Mouse (Mus musculus): ENCODE results near the gene Cdh23. TPM values are rescaled to one million over a fixed set of nuclear protein-coding genes. Genes with fewer than 3 reads are reported as not detected.

Cdh23 gene
- total RNA-seq, 1 experiment = 2.3 TPM

- peaks cover 2 to 22% of the 10 kb centered on the region in 2 experiments; a peak in 2 of 4 replicates for H3K4me1 ChIP-seq (ENCODE audit: control insufficient read depth in 2 of 2, insufficient read depth in 2 of 2, low read length in 2 of 2, poor library complexity in 1 of 2)
- in situ Hi-C loops (cut with MboI; ENCODE audit: low sequenced_read_pairs in 2 of 2, unreplicated experiment in 2 of 2) = no loop called here
- H3K36me3 ChIP-seq (ENCODE audit: control insufficient read depth, insufficient read depth, low read length, poor library complexity, severe bottlenecking) = peaks cover 33% of the 10 kb centered on the region
- no peaks in the 10 kb centered on the region for H3K9me3 ChIP-seq (ENCODE audit: control insufficient read depth, insufficient read depth, low read depth, low read length)
- H3K27ac ChIP-seq (ENCODE audit: insufficient read depth, low read depth, low read length, poor library complexity, severe bottlenecking) = no peak overlapping the region
- H3K4me3 ChIP-seq (ENCODE audit: insufficient read depth in 1 of 2, low read depth in 1 of 2, low read length in 2 of 2, poor library complexity in 1 of 2, severe bottlenecking in 1 of 2) = no peak overlapping the region
- no peak for DNase-seq (ENCODE audit: low read depth, low spot score)
- no peak overlapping the region for H3K9ac ChIP-seq (ENCODE audit: insufficient read depth, low read depth, low read length, poor library complexity, severe bottlenecking)
- no peak for TF ChIP-seq ZC3H11A (IDR thresholded peaks at IDR 0.05; ENCODE audit: borderline replicate concordance, low read depth, low read length)
Measured at GRCm38 (mm10) chr10:60290026-60290738, 406.1 kb downstream of the Cdh23 start.

GRCm38 (mm10) chr10:60289216-60289615 is 407.1 kb downstream of the Cdh23 start:
- H3K27ac ChIP-seq (ENCODE audit: insufficient read depth, low read depth, low read length, poor library complexity, severe bottlenecking) = no peak overlapping the region
- no peak overlapping the region for H3K9ac ChIP-seq (ENCODE audit: insufficient read depth, low read depth, low read length, poor library complexity, severe bottlenecking)
- in situ Hi-C loops (cut with MboI; ENCODE audit: low sequenced_read_pairs in 2 of 2, unreplicated experiment in 2 of 2) = no loop called here
- TF ChIP-seq ZNF384 (IDR thresholded peaks at IDR 0.05; ENCODE audit: low read depth, low read length) = no peak
- no peak for TF ChIP-seq HCFC1 (IDR thresholded peaks at IDR 0.05; ENCODE audit: borderline replicate concordance, insufficient read depth, low read length)
- TF ChIP-seq MAFK (IDR thresholded peaks at IDR 0.05; ENCODE audit: insufficient read depth, low read depth, low read length) = no peak
- no peak for TF ChIP-seq ZC3H11A (IDR thresholded peaks at IDR 0.05; ENCODE audit: borderline replicate concordance, low read depth, low read length)
- TF ChIP-seq CHD2 (IDR thresholded peaks at IDR 0.05; ENCODE audit: low read depth, low read length) = no peak
- DNase-seq (ENCODE audit: low read depth, low spot score) = no peak
- H3K36me3 ChIP-seq (ENCODE audit: control insufficient read depth, insufficient read depth, low read length, poor library complexity, severe bottlenecking) = peaks cover 25% of the 10 kb centered on the region
- peaks cover 2 to 24% of the 10 kb centered on the region in 2 experiments; a peak in 2 of 4 replicates for H3K4me1 ChIP-seq (ENCODE audit: control insufficient read depth in 2 of 2, insufficient read depth in 2 of 2, low read length in 2 of 2, poor library complexity in 1 of 2)
- no peaks in the 10 kb centered on the region for H3K9me3 ChIP-seq (ENCODE audit: control insufficient read depth, insufficient read depth, low read depth, low read length)
- H3K4me3 ChIP-seq (ENCODE audit: insufficient read depth in 1 of 2, low read depth in 1 of 2, low read length in 2 of 2, poor library complexity in 1 of 2, severe bottlenecking in 1 of 2) = no peak overlapping the region

- Histone ChIP-seq H3K9me3 (ENCODE audit: control insufficient read depth, insufficient read depth, low read depth, low read length) (no peaks in the 10 kb centered on the region), H3K27ac (ENCODE audit: insufficient read depth, low read depth, low read length, poor library complexity, severe bottlenecking) (no peak overlapping the region), H3K9ac (ENCODE audit: insufficient read depth, low read depth, low read length, poor library complexity, severe bottlenecking) (no peak overlapping the region), H3K4me3 (ENCODE audit: insufficient read depth in 1 of 2, low read depth in 1 of 2, low read length in 2 of 2, poor library complexity in 1 of 2, severe bottlenecking in 1 of 2) (no peak overlapping the region), H3K36me3 (ENCODE audit: control insufficient read depth, insufficient read depth, low read length, poor library complexity, severe bottlenecking) (peaks cover 10% of the 10 kb centered on the region; the same call in 1 of the 2 replicates), H3K4me1 (ENCODE audit: control insufficient read depth in 2 of 2, insufficient read depth in 2 of 2, low read length in 2 of 2, poor library complexity in 1 of 2) (peaks cover 2 to 26% of the 10 kb centered on the region in 2 experiments; a peak in 2 of 4 replicates)
- in situ Hi-C loops (cut with MboI; ENCODE audit: low sequenced_read_pairs in 2 of 2, unreplicated experiment in 2 of 2) = no loop called here
- no peak for DNase-seq (ENCODE audit: low read depth, low spot score)
- TF ChIP-seq HCFC1 (IDR thresholded peaks at IDR 0.05; ENCODE audit: borderline replicate concordance, insufficient read depth, low read length) (no peak), ZNF384 (IDR thresholded peaks at IDR 0.05; ENCODE audit: low read depth, low read length) (no peak), ZC3H11A (IDR thresholded peaks at IDR 0.05; ENCODE audit: borderline replicate concordance, low read depth, low read length) (no peak)
Measured at GRCm38 (mm10) chr10:60287726-60288125, 408.6 kb downstream of the Cdh23 start.

- no peak for DNase-seq (ENCODE audit: low read depth, low spot score)
- H3K9ac ChIP-seq (ENCODE audit: insufficient read depth, low read depth, low read length, poor library complexity, severe bottlenecking) = no peak overlapping the region
- H3K36me3 ChIP-seq (ENCODE audit: control insufficient read depth, insufficient read depth, low read length, poor library complexity, severe bottlenecking) = peaks cover 7% of the 10 kb centered on the region; the same call in 1 of the 2 replicates
- TF ChIP-seq MAFK (IDR thresholded peaks at IDR 0.05; ENCODE audit: insufficient read depth, low read depth, low read length) (no peak), ZC3H11A (IDR thresholded peaks at IDR 0.05; ENCODE audit: borderline replicate concordance, low read depth, low read length) (no peak), ZNF384 (IDR thresholded peaks at IDR 0.05; ENCODE audit: low read depth, low read length) (no peak), CHD2 (IDR thresholded peaks at IDR 0.05; ENCODE audit: low read depth, low read length) (no peak), HCFC1 (IDR thresholded peaks at IDR 0.05; ENCODE audit: borderline replicate concordance, insufficient read depth, low read length) (no peak)
- H3K4me3 ChIP-seq (ENCODE audit: insufficient read depth in 1 of 2, low read depth in 1 of 2, low read length in 2 of 2, poor library complexity in 1 of 2, severe bottlenecking in 1 of 2) = no peak overlapping the region
- H3K27ac ChIP-seq (ENCODE audit: insufficient read depth, low read depth, low read length, poor library complexity, severe bottlenecking) = no peak overlapping the region
- in situ Hi-C loops (cut with MboI; ENCODE audit: low sequenced_read_pairs in 2 of 2, unreplicated experiment in 2 of 2) = no loop called here
- H3K4me1 ChIP-seq (ENCODE audit: control insufficient read depth in 2 of 2, insufficient read depth in 2 of 2, low read length in 2 of 2, poor library complexity in 1 of 2) = peaks cover 5 to 28% of the 10 kb centered on the region in 2 experiments; a peak in 3 of 4 replicates
- H3K9me3 ChIP-seq (ENCODE audit: control insufficient read depth, insufficient read depth, low read depth, low read length) = no peaks in the 10 kb centered on the region
Measured at GRCm38 (mm10) chr10:60287161-60287560, 409.1 kb downstream of the Cdh23 start.

DNA sequence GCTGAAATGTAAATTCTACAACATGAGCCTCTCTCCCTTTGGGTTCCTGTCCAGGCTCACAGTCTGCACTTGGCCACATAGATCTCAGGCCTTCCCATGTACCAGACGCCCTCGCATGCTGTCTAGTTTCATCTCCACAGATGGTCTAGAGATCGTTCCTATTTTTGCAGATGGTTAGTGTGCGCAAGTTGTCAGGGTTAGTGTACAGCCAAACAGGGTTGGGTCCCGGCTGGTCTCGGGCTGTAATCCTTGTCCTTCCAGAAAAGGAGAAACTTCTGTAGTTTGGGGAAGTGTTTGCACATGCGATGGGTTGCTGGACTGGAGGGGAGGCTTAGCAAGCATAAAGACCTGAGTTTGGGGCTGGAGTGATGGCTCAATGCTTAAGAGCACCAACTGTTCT is 409.7 kb downstream of the Cdh23 start:
- peaks cover 7 to 33% of the 10 kb centered on the region in 2 experiments; a peak in 3 of 4 replicates for H3K4me1 ChIP-seq (ENCODE audit: control insufficient read depth in 2 of 2, insufficient read depth in 2 of 2, low read length in 2 of 2, poor library complexity in 1 of 2)
- DNase-seq (ENCODE audit: low read depth, low spot score) = no peak
- peaks cover 2% of the 10 kb centered on the region; the same call in 1 of the 2 replicates for H3K36me3 ChIP-seq (ENCODE audit: control insufficient read depth, insufficient read depth, low read length, poor library complexity, severe bottlenecking)
- H3K9me3 ChIP-seq (ENCODE audit: control insufficient read depth, insufficient read depth, low read depth, low read length) = no peaks in the 10 kb centered on the region
- H3K9ac ChIP-seq (ENCODE audit: insufficient read depth, low read depth, low read length, poor library complexity, severe bottlenecking) = no peak overlapping the region
- no peak overlapping the region for H3K27ac ChIP-seq (ENCODE audit: insufficient read depth, low read depth, low read length, poor library complexity, severe bottlenecking)
- H3K4me3 ChIP-seq (ENCODE audit: insufficient read depth in 1 of 2, low read depth in 1 of 2, low read length in 2 of 2, poor library complexity in 1 of 2, severe bottlenecking in 1 of 2) = no peak overlapping the region
- in situ Hi-C loops (cut with MboI; ENCODE audit: low sequenced_read_pairs in 2 of 2, unreplicated experiment in 2 of 2) = no loop called here
- TF ChIP-seq ZNF384 (IDR thresholded peaks at IDR 0.05; ENCODE audit: low read depth, low read length) (no peak), CHD2 (IDR thresholded peaks at IDR 0.05; ENCODE audit: low read depth, low read length) (no peak), HCFC1 (IDR thresholded peaks at IDR 0.05; ENCODE audit: borderline replicate concordance, insufficient read depth, low read length) (no peak), ZC3H11A (IDR thresholded peaks at IDR 0.05; ENCODE audit: borderline replicate concordance, low read depth, low read length) (no peak), MAFK (IDR thresholded peaks at IDR 0.05; ENCODE audit: insufficient read depth, low read depth, low read length) (no peak)
